Mouse (Mus musculus): ENCODE results near the gene Fam131b. TPM values are rescaled to one million over a fixed set of nuclear protein-coding genes. Genes with fewer than 3 reads are reported as not detected.

Gene Fam131b
- polyA plus RNA-seq, 1 experiment from 2014 or later: 0.20 TPM

Other genes with a start within 250 kb of the Fam131b start
- not detected in 2 replicates for gene Tas2r139, start 183.7 kb downstream of the Fam131b start, polyA plus RNA-seq (2015; fragmentation: Nextera tagmentation; extraction: Ambion mirVana)
- not detected in 2 replicates for gene Tas2r144, start 109.3 kb downstream of the Fam131b start, polyA plus RNA-seq (2015; fragmentation: Nextera tagmentation; extraction: Ambion mirVana)
- gene Gstk1, start 78.7 kb downstream of the Fam131b start, polyA plus RNA-seq (2015; fragmentation: Nextera tagmentation; extraction: Ambion mirVana): 24.0 and 26.5 TPM in 2 replicates
- gene Tmem139, start 62.7 kb downstream of the Fam131b start, polyA plus RNA-seq (2015; fragmentation: Nextera tagmentation; extraction: Ambion mirVana): 9.9 and 11.8 TPM in 2 replicates
- 42.2 and 44.9 TPM in 2 replicates for gene Casp2, start 59.7 kb downstream of the Fam131b start, polyA plus RNA-seq (2015; fragmentation: Nextera tagmentation; extraction: Ambion mirVana)
- 0.13 and 0.20 TPM in 2 replicates for gene Clcn1, start 38.0 kb downstream of the Fam131b start, polyA plus RNA-seq (2015; fragmentation: Nextera tagmentation; extraction: Ambion mirVana)
- 82.7 and 83.4 TPM in 2 replicates for gene Zyx, start 25.0 kb upstream of the Fam131b start, polyA plus RNA-seq (2015; fragmentation: Nextera tagmentation; extraction: Ambion mirVana)
- 7.6 TPM in 2 replicates for gene Epha1, start 48.6 kb upstream of the Fam131b start, polyA plus RNA-seq (2015; fragmentation: Nextera tagmentation; extraction: Ambion mirVana)
- gene Tas2r143, start 75.6 kb upstream of the Fam131b start, polyA plus RNA-seq (2015; fragmentation: Nextera tagmentation; extraction: Ambion mirVana): not detected in 2 replicates
- not detected in 2 replicates for gene Tas2r135, start 80.8 kb upstream of the Fam131b start, polyA plus RNA-seq (2015; fragmentation: Nextera tagmentation; extraction: Ambion mirVana)
- not detected in 2 replicates for gene Tas2r126, start 109.9 kb upstream of the Fam131b start, polyA plus RNA-seq (2015; fragmentation: Nextera tagmentation; extraction: Ambion mirVana)
- gene Olfr458, start 140.6 kb upstream of the Fam131b start, polyA plus RNA-seq (2015; fragmentation: Nextera tagmentation; extraction: Ambion mirVana): not detected in 2 replicates
- not detected in 2 replicates for gene Olfr457, start 151.7 kb upstream of the Fam131b start, polyA plus RNA-seq (2015; fragmentation: Nextera tagmentation; extraction: Ambion mirVana)
- not detected in 2 replicates for gene Olfr456, start 162.6 kb upstream of the Fam131b start, polyA plus RNA-seq (2015; fragmentation: Nextera tagmentation; extraction: Ambion mirVana)
- gene Olfr455, start 222.9 kb upstream of the Fam131b start, polyA plus RNA-seq (2015; fragmentation: Nextera tagmentation; extraction: Ambion mirVana): not detected in 2 replicates